Mouse (Mus musculus): ENCODE results near the gene Adamts8.

GRCm38 (mm10) chr9:30914241-30914640, 28.1 kb upstream of the Adamts8 start:
- no peak for TF ChIP-seq POLR2A (IDR thresholded peaks at IDR 0.05; ENCODE audit: control insufficient read depth, extremely low read depth, insufficient read depth, low read length, poor library complexity)
- TF ChIP-seq CTCF (IDR thresholded peaks at IDR 0.05; ENCODE audit: borderline replicate concordance, control insufficient read depth, extremely low read depth, insufficient read depth, low read length, poor library complexity), result no peak
